Mouse (Mus musculus) bone marrow macrophage, adult 2 months (primary cell): Measurements from ENCODE around the gene Numbl. TPM values are rescaled to one million over a fixed set of nuclear protein-coding genes. Genes with fewer than 3 reads are reported as not detected.
A peak's percentile ranks its signal among the peaks of the same experiment; 100 is the strongest.

Experiments
- H3K27ac ChIP-seq: 2 replicates; pipeline ENCODE4 v1.5.1; 2012; ENCODE audit warnings: low read depth, low read length; ENCODE audit not compliant: insufficient read depth
- H3K4me1 ChIP-seq: 2 replicates; pipeline ENCODE4 v1.6.1; 2012; ENCODE audit warnings: low read length; ENCODE audit not compliant: control insufficient read depth, insufficient read depth
- H3K4me3 ChIP-seq: 2 replicates; pipeline ENCODE4 v1.5.1; 2012; ENCODE audit warnings: mild to moderate bottlenecking, low read length, moderate library complexity; ENCODE audit not compliant: insufficient read depth
- CTCF ChIP-seq: IDR thresholded peaks from 2 replicates; pipeline ENCODE4 v1.5.1; 2012; ENCODE audit warnings: low read depth, mild to moderate bottlenecking, low read length, moderate library complexity
- POLR2A ChIP-seq: IDR thresholded peaks from 2 replicates; pipeline ENCODE4 v1.6.1; 2012; ENCODE audit warnings: mild to moderate bottlenecking, low read depth, low read length, borderline replicate concordance
- polyA plus RNA-seq: library from polyadenylated mRNA; stranded (reverse); fragments of >200 nt; gene quantifications from 2 replicates; pipeline ENCODE4 v1.2.4, GENCODE M21; 2012; ENCODE audit not compliant: missing spikeins, insufficient read depth, insufficient read length

The Numbl gene
- polyA plus RNA-seq, 1 experiment, result 6.2 TPM

DNA sequence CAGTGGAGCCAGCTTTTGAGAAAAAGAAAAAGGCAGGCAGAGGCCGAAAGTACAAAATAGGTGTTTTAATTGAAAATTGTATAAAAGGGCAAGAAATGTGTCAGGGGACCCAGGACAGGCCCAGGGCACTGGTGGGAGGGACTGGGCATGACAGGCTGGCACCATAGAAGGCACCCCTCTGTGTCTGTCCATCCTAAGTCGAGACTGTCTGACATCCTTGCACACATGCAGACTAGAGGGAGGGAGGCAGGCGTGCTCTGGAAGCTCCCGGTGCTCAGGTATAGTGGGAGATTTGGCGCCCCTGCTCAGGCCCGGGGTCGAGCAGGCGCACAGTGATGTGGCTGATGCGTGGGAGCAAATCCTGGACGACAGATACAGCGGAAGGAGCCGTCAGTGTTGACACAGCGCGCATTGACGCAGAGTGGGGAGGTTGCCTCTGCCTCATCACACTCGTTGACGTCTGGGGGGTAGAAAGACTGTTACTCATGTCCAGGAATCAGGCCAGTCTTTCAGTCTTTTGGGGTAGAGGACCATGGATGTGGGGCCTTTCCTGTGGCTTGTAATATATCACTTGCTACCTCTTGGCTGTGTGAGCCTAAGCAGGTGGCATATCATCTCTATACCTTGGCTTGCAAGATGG is 47.0 kb downstream of the Numbl start:
- Histone ChIP-seq H3K4me3 (no peak overlapping the region), H3K27ac (no peak overlapping the region), H3K4me1 (no peaks in the 10 kb centered on the region)
- TF ChIP-seq CTCF (no peak), POLR2A (no peak)

DNA sequence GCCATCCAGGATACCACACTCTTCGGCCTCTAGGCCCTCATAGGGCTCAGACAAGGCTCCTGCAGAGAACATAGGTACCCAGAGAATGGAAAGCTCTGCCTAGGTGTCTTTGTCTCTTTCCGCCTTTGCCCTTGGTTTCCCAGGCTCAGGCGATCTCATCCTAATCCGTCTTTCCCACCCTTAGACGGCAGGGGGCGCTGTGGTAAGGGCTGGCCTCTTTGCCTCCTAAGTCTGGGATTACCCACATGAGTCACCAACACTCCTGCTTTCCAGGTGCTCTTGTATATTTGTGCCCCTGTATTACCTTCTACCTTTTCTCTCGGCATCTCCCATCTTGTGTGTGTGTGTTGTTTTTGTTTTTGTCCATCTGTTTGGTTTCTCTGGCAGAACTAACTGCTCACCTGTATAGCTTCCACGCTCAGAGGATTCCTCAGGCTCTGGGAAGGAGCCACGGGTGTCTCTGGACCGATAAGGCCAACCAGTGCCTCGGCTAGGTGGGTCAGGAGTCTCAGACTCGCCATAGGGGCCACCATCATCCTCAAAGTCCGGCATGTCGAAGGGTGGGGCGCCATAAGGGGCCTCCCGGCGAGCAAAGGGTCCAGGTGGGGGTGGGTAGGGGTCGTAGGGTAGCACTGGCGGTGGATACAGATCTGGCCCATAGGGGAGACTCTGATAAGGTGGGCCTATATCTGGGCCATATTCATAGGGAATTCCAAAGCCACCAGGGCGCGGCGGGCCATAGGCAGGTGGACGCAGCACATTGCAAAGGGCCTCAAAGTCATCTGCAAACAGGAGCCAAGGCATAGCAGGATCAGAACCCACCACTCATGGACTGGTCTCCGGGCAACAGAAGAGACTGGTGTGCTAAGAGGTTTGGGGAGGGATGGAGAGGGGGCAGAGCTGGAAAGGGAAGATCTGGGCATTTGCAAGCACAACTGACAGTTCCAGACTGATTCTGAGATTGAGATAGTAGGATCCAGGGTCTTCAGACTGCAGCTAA is 48.2 kb downstream of the Numbl start:
- no peak for TF ChIP-seq CTCF
- Histone ChIP-seq H3K27ac (no peak overlapping the region), H3K4me1 (no peaks in the 10 kb centered on the region), H3K4me3 (no peak overlapping the region)

DNA sequence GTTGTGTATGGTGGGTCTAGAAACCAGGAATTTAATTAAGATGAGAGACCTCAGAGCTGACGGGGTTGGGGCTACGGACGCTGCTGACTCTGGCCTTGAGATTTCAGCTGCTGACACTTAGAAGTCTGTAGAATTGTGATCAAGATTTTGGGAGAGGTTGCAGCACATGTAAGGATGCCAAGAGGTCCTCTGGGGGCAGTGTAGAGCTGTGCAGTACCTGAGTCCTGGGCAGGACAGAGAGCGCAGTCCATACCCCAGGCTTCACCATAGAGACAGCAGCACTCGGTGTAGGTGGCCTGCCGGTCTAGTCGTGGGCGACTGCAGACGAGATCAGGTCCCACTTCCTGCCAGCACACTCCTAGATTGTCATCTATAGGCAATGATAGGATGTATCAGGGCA is 49.3 kb downstream of the Numbl start:
- Histone ChIP-seq H3K4me3 (no peak overlapping the region), H3K27ac (no peak overlapping the region), H3K4me1 (no peaks in the 10 kb centered on the region)
- TF ChIP-seq CTCF (no peak), POLR2A (no peak)

DNA sequence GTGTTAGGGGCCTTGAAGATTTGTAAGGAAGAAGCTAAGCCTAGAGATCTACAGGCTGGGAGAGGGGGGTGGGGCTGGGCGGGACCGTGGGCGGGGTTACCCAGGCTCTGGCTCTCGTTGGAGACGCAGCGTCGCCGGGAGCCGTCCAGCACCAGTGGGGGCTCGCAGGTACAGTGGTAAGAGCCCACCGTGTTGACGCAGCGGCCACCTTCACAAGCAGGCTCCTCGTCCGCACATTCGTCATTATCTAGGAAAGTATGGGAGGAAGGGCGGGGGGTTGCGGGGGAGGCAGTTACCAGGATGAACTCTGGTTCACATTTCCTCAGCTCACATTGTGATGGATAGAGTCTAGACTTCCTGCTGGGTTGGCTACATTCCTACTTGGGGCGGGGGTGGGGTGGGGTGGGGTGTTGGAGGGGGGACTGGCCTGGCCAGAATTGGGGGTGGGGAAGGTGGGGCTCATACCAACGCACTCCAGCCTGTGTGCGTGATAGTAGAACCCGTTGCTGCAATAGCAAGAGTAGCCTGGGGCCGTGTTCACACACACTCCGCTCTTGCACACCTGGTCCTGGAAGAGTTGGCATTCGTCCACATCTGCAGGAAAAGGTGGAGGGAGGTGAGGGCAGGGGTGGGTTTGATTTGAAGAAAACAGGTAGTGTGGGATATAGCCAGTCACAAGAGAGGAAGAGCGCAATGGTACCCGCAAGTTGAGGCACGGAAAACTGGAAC is 50.8 kb downstream of the Numbl start:
- TF ChIP-seq POLR2A (no peak), CTCF (no peak)
- Histone ChIP-seq H3K4me3 (no peak overlapping the region), H3K4me1 (no peaks in the 10 kb centered on the region), H3K27ac (no peak overlapping the region)

DNA sequence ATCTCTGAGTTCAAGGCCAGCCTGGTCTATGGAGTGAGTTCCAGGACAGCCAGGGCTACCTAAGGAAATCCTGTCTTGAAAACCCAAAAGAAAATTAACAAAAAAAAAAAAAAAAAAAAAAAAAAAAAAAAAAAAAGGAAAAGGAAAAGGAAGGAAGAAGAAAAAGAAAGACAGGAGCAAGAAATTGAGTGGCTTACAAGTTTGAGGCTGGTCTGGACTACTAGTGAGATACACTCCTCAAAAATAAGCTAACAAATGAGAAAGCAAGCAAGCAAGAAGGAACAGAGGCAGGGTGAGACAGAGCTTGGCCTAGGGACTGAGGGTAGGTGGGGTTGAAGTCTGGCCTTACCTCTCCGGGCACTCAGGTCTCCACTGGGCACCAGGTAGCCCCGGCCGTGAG is 51.6 kb downstream of the Numbl start:
- TF ChIP-seq POLR2A (no peak), CTCF (no peak)
- Histone ChIP-seq H3K4me1 (no peaks in the 10 kb centered on the region), H3K27ac (no peak overlapping the region), H3K4me3 (no peak overlapping the region)

DNA sequence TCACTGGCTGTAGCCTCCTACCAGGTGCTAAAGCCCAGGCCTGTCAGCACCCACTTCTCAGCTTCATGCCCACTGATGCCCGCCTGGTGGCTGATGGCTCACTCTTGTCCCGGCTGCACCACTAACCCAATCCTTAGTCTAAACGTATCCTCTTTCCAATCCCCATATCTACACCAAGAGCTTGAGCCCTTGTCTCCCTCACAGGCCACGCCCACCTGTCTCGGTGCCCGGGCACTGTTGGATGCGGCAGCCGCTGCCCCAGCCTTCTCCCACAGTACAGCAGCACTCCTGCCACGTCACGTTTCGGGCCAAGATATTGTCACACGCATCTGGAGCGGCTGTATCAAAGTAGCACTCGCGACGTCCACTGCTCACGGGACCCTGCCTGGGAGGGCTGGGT is 52.1 kb downstream of the Numbl start:
- Histone ChIP-seq H3K4me1 (no peaks in the 10 kb centered on the region), H3K4me3 (peak overlapping the region; percentile 16; the same call in 1 of the 2 replicates), H3K27ac (no peak overlapping the region)
- TF ChIP-seq CTCF, result no peak
- no peak for TF ChIP-seq POLR2A

DNA sequence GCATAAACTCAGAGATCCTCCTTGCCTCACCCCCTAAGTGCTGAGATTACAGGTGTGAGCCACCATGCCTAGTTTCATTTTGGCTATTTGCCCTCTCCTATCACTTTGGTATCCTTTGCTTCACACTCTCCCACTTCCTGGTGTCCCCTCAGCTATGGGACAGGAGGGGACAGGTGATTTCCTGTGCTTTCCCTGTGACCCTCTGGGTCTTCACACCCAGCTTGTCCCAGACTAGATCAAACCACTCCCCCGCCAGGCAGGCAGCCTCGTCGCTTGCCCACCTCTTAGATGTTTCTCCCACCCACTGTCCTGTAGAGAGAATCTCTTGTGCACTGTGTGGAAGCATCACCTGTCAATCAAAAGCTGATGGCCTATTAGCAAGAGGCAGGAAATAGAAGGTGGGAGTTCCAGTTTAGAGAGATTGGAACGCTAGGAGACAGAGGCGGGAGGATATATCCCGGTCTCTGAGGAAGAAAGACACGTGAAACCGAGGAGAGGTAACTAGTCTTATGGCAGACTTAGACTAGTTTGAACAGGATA is 52.8 kb downstream of the Numbl start:
- TF ChIP-seq POLR2A, result no peak
- no peak for TF ChIP-seq CTCF
- H3K27ac ChIP-seq, result no peak overlapping the region
- H3K4me1 ChIP-seq, result no peaks in the 10 kb centered on the region
- no peak overlapping the region for H3K4me3 ChIP-seq

DNA sequence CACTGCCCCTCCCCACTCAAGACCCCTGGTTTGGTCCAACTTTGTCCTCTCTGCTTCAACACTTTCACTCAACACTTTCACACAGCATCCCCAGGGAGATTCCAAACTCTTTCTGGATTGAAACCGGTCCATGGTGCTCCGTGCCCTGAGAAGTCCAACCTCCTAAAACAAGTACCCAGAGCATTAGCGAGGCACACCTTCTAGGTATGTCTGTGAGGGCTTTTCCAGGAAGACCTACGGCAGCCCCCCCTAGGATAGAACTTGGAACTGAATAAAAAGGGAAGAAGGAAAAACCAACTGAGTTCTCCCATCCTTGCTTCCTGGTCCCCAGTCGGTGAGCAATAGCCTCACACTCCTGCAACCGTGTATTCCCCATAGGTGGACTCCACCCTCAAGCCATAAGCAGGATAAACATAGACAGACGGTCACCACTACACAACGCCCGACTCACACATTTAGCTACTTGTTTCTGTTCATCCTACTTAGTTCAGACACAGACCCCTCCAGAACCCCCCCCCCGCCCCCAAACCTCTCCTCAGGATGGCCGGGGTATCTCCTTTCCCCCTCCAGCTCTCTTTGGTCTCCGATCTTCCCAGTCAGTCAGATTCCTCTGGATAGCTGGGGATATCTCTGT is 53.5 kb downstream of the Numbl start:
- H3K4me3 ChIP-seq, result no peak overlapping the region
- no peak overlapping the region for H3K27ac ChIP-seq
- TF ChIP-seq CTCF (no peak), POLR2A (no peak)
- H3K4me1 ChIP-seq, result no peaks in the 10 kb centered on the region

DNA sequence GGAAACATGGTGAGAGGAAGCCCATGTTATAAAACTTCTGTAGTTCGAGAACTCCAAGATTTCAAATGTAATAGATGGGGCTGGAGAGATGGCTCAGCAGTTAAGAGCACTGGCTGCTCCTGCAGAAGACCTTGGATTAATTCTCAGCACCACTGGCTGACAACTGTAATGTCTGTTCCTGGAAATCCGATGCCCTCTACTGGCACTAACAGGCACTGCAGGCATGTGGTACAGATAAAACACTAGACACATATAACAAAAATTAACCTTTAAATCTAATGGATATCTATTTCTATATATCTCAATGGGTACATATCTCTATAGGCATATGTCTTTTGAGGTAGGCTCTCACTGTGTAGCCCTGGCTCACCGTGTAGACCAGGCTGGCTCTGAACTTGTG is 56.2 kb downstream of the Numbl start:
- H3K27ac ChIP-seq, result no peak overlapping the region
- TF ChIP-seq CTCF (no peak; the same call in 1 of the 2 replicates), POLR2A (no peak)
- no peak overlapping the region for H3K4me3 ChIP-seq
- H3K4me1 ChIP-seq, result no peaks in the 10 kb centered on the region

DNA sequence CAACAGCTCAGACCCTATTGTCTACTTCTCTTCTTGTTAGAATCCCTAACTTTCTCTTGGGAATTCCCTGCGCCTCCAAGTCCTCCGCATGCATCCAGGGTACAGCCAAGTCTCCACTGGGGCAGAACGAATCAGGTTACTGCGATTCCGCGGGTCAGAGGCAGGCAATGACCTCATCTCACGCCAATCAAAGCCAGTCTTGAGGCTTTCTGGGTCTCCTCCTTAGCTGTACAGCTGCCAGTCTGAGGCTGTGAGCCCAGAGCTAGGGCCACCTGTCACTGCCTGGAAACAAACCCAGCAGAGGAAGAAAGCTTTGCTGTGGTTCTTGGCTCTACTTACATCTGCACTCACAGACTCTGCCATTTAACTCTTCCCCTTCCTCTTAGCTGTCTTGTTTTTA is 57.7 kb downstream of the Numbl start:
- H3K4me3 ChIP-seq, result no peak overlapping the region
- H3K4me1 ChIP-seq, result no peaks in the 10 kb centered on the region
- TF ChIP-seq CTCF (no peak), POLR2A (no peak)
- H3K27ac ChIP-seq, result no peak overlapping the region
